Mouse (Mus musculus) liver, embryonic 16.5 days (tissue): ENCODE data around the gene Ptprc. TPM values are rescaled to one million over a fixed set of nuclear protein-coding genes. Genes with fewer than 3 reads are reported as not detected.

Experiments used
- ATAC-seq: fragments of 200-750 bp; cut with Nextera tagmentation; 2 replicates; pipeline ENCODE4 v1.8.0; 2017; ENCODE audit warnings: low read depth, mild to moderate bottlenecking, moderate number of reproducible peaks, moderate library complexity
- H3K27ac ChIP-seq: fragments of 300-500 bp; sonication (generic); 2 replicates; pipeline ENCODE4 v1.5.1; 2014; ENCODE audit warnings: mild to moderate bottlenecking, low read length
- H3K27me3 ChIP-seq: fragments of 300-500 bp; sonication (generic); 2 replicates; pipeline ENCODE4 v1.6.1; 2014; ENCODE audit warnings: low read depth, low read length, mixed read lengths; ENCODE audit not compliant: control insufficient read depth, insufficient read depth
- H3K36me3 ChIP-seq: fragments of 300-500 bp; sonication (generic); 2 replicates; pipeline ENCODE4 v1.6.1; 2014; ENCODE audit warnings: mild to moderate bottlenecking; ENCODE audit not compliant: control insufficient read depth, insufficient read depth
- H3K4me1 ChIP-seq: fragments of 300-500 bp; sonication (generic); 2 replicates; pipeline ENCODE4 v1.6.1; 2014; ENCODE audit warnings: low read depth, low read length, mixed read lengths; ENCODE audit not compliant: control insufficient read depth
- H3K4me2 ChIP-seq: fragments of 300-500 bp; sonication (generic); 2 replicates; pipeline ENCODE4 v1.6.1; 2014; ENCODE audit warnings: low read depth, low read length, mixed read lengths
- H3K4me3 ChIP-seq: fragments of 300-500 bp; sonication (generic); 2 replicates; pipeline ENCODE4 v1.5.1; 2014; ENCODE audit warnings: low read depth, mild to moderate bottlenecking, low read length
- H3K9ac ChIP-seq: fragments of 300-500 bp; sonication (generic); 2 replicates; pipeline ENCODE4 v1.6.1; 2014; ENCODE audit warnings: low read depth, low read length
- H3K9me3 ChIP-seq: fragments of 300-500 bp; sonication (generic); replicated peaks from 2 replicates; pipeline ENCODE4 v1.6.1; 2016; ENCODE audit warnings: low read length; ENCODE audit not compliant: control insufficient read depth
- WGBS: fragments of 180-500 bp; shearing (Covaris S2); extraction: QIAGEN DNeasy Blood & Tissue Kit; methylation state at CpG from one replicate; pipeline ENCODE4 v1.1.7; 2014; ENCODE audit not compliant: insufficient replicate concordance; 5-methylcytosine and 5-hydroxymethylcytosine counted together
- polyA plus RNA-seq: library from polyadenylated mRNA; unstranded; fragments of >200 nt; fragmentation: Nextera tagmentation; extraction: Ambion mirVana; gene quantifications from 2 replicates; pipeline ENCODE4 v1.2.1, GENCODE M21; 2015

Ptprc gene
- 8.6 and 8.9 TPM in 2 replicates for polyA plus RNA-seq

GRCm38 (mm10) chr1:138175494-138175893, at the start of gene Ptprc:
Gene Ptprc (minus strand): TSS chr1:138175708.
- no peak within 1 kb of the TSS for H3K27ac ChIP-seq
- H3K4me3 ChIP-seq = peak within 1 kb of the TSS; percentile 38
- 21% methylated on average over 4 of the region's 4 CpGs for WGBS
- ATAC-seq = no peak
- H3K4me1 ChIP-seq = no peaks in the 10 kb centered on the region
- H3K36me3 ChIP-seq = no peaks in the 10 kb centered on the region
- H3K27me3 ChIP-seq = no peaks in the 10 kb centered on the region
- no peak within 1 kb of the TSS for H3K9ac ChIP-seq
- 0 out of 2 replicates have a peak within 1 kb of the TSS, but pooled peaks have one; percentile 7 for H3K4me2 ChIP-seq
- no peaks in the 10 kb centered on the region for H3K9me3 ChIP-seq

GRCm38 (mm10) chr1:138214736-138215458, 39.4 kb upstream of the Ptprc start:
- H3K4me2 ChIP-seq = no peak overlapping the region
- H3K4me3 ChIP-seq = no peak overlapping the region
- no peaks in the 10 kb centered on the region for H3K4me1 ChIP-seq
- no peak overlapping the region for H3K9ac ChIP-seq
- no peaks in the 10 kb centered on the region for H3K36me3 ChIP-seq
- H3K27me3 ChIP-seq = no peaks in the 10 kb centered on the region
- H3K27ac ChIP-seq = no peak overlapping the region
- no peaks in the 10 kb centered on the region for H3K9me3 ChIP-seq
- ATAC-seq = no peak
- WGBS = 58% methylated on average over 3 of the region's 3 CpGs

GRCm38 (mm10) chr1:138210387-138211024, 35.0 kb upstream of the Ptprc start:
- Histone ChIP-seq H3K4me2 (no peak overlapping the region), H3K27me3 (no peaks in the 10 kb centered on the region), H3K4me1 (no peaks in the 10 kb centered on the region), H3K9me3 (no peaks in the 10 kb centered on the region), H3K9ac (no peak overlapping the region), H3K4me3 (no peak overlapping the region), H3K36me3 (no peaks in the 10 kb centered on the region), H3K27ac (no peak overlapping the region)
- WGBS = 46% methylated on average over 3 of the region's 3 CpGs
- ATAC-seq = no peak

- Histone ChIP-seq H3K4me3 (no peak overlapping the region), H3K36me3 (no peaks in the 10 kb centered on the region), H3K27me3 (no peaks in the 10 kb centered on the region), H3K4me2 (no peak overlapping the region), H3K9ac (no peak overlapping the region), H3K27ac (no peak overlapping the region), H3K9me3 (no peaks in the 10 kb centered on the region), H3K4me1 (no peaks in the 10 kb centered on the region)
- 64% methylated on average over 3 of the region's 3 CpGs for WGBS
- ATAC-seq = no peak
Measured at GRCm38 (mm10) chr1:138209751-138210150, 34.2 kb upstream of the Ptprc start.

GRCm38 (mm10) chr1:138206041-138206440, 30.5 kb upstream of the Ptprc start:
- Histone ChIP-seq H3K4me2 (no peak overlapping the region), H3K36me3 (no peaks in the 10 kb centered on the region), H3K9me3 (no peaks in the 10 kb centered on the region), H3K27ac (no peak overlapping the region), H3K4me3 (no peak overlapping the region), H3K9ac (no peak overlapping the region), H3K4me1 (no peaks in the 10 kb centered on the region), H3K27me3 (no peaks in the 10 kb centered on the region)
- no peak for ATAC-seq
- 69% methylated on average over 7 of the region's 7 CpGs for WGBS

GRCm38 (mm10) chr1:138191689-138192508, 16.4 kb upstream of the Ptprc start:
- Histone ChIP-seq H3K27ac (peak overlapping the region; percentile 73), H3K4me2 (no peak overlapping the region)
- ATAC-seq = peak; percentile 62

GRCm38 (mm10) chr1:138188131-138188530, 12.6 kb upstream of the Ptprc start:
- no peaks in the 10 kb centered on the region for H3K27me3 ChIP-seq
- no peak overlapping the region for H3K4me3 ChIP-seq
- WGBS = 59% methylated on average over 4 of the region's 4 CpGs
- H3K27ac ChIP-seq = no peak overlapping the region
- ATAC-seq = no peak
- no peaks in the 10 kb centered on the region for H3K4me1 ChIP-seq
- H3K36me3 ChIP-seq = no peaks in the 10 kb centered on the region
- no peak overlapping the region for H3K9ac ChIP-seq
- no peak overlapping the region for H3K4me2 ChIP-seq
- H3K9me3 ChIP-seq = no peaks in the 10 kb centered on the region

More at GRCm38 (mm10) chr1:138191689-138192508, 16.4 kb upstream of the Ptprc start:
- Histone ChIP-seq H3K36me3 (no peaks in the 10 kb centered on the region), H3K9me3 (no peaks in the 10 kb centered on the region), H3K4me3 (no peak overlapping the region), H3K4me1 (no peaks in the 10 kb centered on the region), H3K27me3 (no peaks in the 10 kb centered on the region), H3K9ac (no peak overlapping the region)
- WGBS = 25% methylated on average over 8 of the region's 8 CpGs

GRCm38 (mm10) chr1:138185904-138186303, 10.4 kb upstream of the Ptprc start:
- ATAC-seq = no peak
- no peaks in the 10 kb centered on the region for H3K36me3 ChIP-seq
- no peak overlapping the region for H3K4me2 ChIP-seq
- H3K27ac ChIP-seq = no peak overlapping the region
- H3K9me3 ChIP-seq = no peaks in the 10 kb centered on the region
- WGBS = 50% methylated on average over 4 of the region's 4 CpGs
- no peaks in the 10 kb centered on the region for H3K27me3 ChIP-seq
- H3K4me3 ChIP-seq = no peak overlapping the region
- H3K4me1 ChIP-seq = no peaks in the 10 kb centered on the region
- no peak overlapping the region for H3K9ac ChIP-seq

GRCm38 (mm10) chr1:138180081-138180480, 4.6 kb upstream of the Ptprc start:
- Histone ChIP-seq H3K36me3 (no peaks in the 10 kb centered on the region), H3K4me3 (no peak overlapping the region), H3K9me3 (no peaks in the 10 kb centered on the region), H3K27ac (no peak overlapping the region), H3K27me3 (no peaks in the 10 kb centered on the region), H3K4me1 (no peaks in the 10 kb centered on the region), H3K4me2 (no peak overlapping the region), H3K9ac (no peak overlapping the region)
- no peak for ATAC-seq
